8 mouse cellular contexts compared by ENCODE assay signal in the genomic region with DNA sequence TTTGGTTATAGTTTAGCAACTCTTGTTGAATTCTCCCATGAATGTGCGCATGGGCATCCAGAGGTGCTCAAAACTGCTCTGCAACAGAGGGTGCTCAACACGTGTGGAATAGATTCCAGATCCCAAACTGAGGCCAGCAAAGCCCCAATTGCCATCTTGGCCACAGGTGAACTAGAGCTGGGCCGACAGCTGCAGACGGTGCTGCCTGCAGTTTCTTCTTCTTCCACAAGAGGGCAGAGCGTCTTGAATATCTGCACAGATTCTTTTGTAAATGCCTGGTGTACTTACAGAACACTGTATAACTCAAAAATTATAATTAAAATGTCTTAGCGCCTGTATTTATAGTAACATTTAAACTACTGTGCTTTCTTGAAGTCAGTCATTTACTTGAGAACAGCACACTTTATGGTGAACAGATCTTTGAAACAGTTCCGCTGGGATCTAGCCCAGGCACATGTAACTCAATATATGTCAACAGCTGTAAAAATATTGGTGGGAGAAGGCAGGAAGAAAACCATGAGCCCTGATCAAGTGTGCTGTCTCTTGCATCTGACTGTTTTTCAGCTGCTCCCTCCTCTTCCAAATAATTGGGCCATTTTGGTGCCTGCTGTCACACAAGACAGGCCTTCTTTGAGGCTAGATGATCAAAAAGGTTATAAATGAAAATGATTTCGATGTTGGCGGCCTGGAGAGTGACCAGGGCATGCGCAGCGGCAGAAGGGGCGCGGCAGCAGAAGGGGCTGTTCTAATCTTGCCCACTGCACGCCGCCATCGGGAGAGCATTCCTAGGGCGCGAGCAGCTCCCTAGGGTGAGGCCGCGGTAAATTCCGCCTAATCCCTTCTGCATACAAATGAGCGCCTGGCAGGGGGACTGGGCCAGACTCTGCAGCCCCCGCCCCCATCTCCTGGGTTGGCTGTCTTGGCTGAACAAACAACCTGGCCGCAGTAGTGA.
DNase-seq lines count a peak whose midpoint lies in the region; ATAC-seq and TF ChIP-seq lines count a peak whose summit lies in the region.

No protein-coding gene starts in this region.

- no peak for ATAC-seq in monocyte, adult 5-6 weeks (replicated peaks; ENCODE audit: insufficient number of reproducible peaks, low FRiP score, low TSS enrichment, poor library complexity, severe bottlenecking)

- no peak overlapping the region for H3K27ac ChIP-seq in left cerebral cortex, adult 2 months

- DNase-seq in ZHBTc4 (ENCODE audit: low read depth, low spot score): peak; percentile 93
- peak; percentile 87 to 92 for DNase-seq in cerebellum, postnatal 25 days
- peak; percentile 81 for DNase-seq in gastrocnemius, adult 18-20 months (ENCODE audit: low spot score)
- DNase-seq in hindlimb bud, embryonic 11.5 days (ENCODE audit: extremely low spot score, low read depth, low spot score): peak; percentile 70
- DNase-seq in left cerebral cortex, adult 2 months (ENCODE audit: extremely low spot score in 1 of 2, low spot score in 2 of 2): peak; percentile 73 to 86
- peak; percentile 83 for DNase-seq in mesoderm, embryonic 11.5 days (ENCODE audit: low read depth, low spot score)
- peak; percentile 53 for DNase-seq in skeletal muscle tissue, adult 2 months (ENCODE audit: low read depth, low spot score)

- TF ChIP-seq CTCF in left cerebral cortex, adult 2 months (IDR thresholded peaks at IDR 0.05): peak; percentile 100

- intact Hi-C loops in left cerebral cortex, adult 2 months (cut with DNase I): loop anchor here (2.0 to 5.0 kb wide), 4 partner anchors 36 to 305 kb away; no protein-coding TSS in a partner anchor

- no peak overlapping the region for H3K4me3 ChIP-seq in left cerebral cortex, adult 2 months
